Mouse (Mus musculus): Measurements from ENCODE around the gene Tmc4. TPM values are rescaled to one million over a fixed set of nuclear protein-coding genes. Genes with fewer than 3 reads are reported as not detected.

The Tmc4 gene
- polyA plus RNA-seq, 1 experiment = 12.1 TPM

DNA sequence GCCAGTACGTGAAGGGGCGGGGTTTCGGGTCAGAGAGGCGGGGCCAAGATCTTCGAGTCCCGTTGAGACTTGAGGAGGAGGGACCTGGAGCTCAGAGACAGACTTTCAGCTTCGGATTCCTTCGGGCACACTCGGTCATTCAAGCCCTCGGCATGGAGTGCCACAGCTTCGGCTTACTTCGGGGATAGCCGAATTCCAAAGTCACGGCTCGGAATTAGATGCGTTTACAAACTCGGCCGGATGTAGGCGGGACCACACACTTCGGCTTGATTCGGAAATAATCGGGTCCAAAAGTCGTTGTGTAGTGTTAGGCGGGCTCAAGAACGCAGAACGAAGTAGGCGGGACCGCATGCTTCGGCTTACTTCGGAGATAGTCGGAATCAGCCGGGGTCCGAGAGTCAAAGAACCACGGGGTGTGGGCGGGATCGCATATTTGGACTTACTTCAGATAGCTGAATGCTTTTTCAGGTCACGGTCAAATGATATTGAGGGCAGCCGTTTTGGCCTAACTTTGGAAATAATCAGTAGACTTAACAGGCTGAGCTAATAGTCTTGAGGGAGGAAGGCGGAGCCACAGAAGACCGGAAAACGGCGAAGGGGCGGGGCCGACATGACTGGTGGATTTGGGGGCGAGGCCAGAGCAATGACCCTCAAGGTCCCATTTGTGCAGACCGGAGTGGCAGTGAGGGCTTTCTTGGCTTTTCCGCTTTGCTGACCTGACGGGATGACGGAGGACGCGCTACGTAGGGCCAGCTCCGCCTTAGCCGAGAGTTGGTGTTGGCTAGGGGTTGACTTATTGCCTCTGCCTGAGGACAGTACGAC is 15.8 kb upstream of the Tmc4 start, which contains the start of gene Mboat7:
TSS of gene Mboat7 (minus strand) at position 537 of the 822 bp plus-strand sequence.
- peak; percentile 98 to 99 for DNase-seq (ENCODE audit: extremely low spot score in 1 of 2, low spot score in 1 of 2)

DNA sequence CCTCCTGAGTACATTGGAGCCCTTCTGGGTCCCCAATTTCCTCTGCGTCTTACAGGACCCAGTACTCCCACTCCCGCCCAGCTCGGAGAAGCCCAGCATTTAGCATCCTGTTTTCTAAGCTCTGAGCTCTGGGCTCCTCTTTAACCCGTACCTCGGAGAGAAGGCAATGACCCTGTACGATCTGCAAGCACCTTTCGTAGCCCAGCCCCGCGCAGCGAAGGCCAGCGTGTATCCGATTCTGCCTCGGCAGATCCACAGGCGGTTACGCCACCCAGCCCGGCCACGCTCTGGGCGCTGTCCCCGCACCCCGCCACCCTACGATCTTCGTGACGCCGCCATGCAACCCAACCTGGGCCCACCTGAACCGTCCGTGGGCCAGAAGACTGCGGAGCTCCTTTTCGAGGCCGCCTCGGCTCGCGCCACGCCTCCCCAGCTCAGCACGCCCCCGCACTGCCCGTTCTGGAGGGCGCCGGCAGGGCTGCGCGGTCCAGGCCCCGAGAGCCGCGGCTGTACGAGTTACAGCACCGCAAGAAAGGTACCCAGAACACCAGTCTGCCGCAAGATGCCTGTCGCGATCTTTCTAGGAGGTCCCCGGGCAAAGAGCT is 15.1 kb upstream of the Tmc4 start, which contains the start of gene Tsen34:
TSS of gene Tsen34 (plus strand) at position 482 of the 605 bp plus-strand sequence.
- no peak for DNase-seq (ENCODE audit: extremely low spot score in 1 of 2, low spot score in 1 of 2)

DNA sequence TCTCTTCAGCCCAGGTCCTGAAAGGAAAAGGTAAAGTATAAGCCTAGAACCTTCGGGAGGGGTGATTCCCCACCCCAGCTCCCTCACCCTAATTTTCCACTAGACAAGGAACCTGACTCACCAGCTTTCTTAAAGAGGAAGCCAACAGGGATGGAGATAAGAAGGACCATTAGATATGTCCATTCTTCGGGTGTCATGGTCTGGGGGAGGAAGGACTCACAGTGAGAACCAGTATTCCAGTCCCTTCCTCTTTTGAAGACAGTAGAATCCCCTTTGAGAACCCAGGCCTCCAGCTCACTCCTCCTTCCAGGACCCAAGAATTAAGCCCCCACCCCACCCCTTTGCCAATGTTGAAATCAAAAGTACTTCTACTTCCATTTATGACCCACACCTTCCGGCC is 14.6 kb upstream of the Tmc4 start:
- DNase-seq (ENCODE audit: extremely low spot score in 1 of 2, low spot score in 1 of 2) = no peak

DNA sequence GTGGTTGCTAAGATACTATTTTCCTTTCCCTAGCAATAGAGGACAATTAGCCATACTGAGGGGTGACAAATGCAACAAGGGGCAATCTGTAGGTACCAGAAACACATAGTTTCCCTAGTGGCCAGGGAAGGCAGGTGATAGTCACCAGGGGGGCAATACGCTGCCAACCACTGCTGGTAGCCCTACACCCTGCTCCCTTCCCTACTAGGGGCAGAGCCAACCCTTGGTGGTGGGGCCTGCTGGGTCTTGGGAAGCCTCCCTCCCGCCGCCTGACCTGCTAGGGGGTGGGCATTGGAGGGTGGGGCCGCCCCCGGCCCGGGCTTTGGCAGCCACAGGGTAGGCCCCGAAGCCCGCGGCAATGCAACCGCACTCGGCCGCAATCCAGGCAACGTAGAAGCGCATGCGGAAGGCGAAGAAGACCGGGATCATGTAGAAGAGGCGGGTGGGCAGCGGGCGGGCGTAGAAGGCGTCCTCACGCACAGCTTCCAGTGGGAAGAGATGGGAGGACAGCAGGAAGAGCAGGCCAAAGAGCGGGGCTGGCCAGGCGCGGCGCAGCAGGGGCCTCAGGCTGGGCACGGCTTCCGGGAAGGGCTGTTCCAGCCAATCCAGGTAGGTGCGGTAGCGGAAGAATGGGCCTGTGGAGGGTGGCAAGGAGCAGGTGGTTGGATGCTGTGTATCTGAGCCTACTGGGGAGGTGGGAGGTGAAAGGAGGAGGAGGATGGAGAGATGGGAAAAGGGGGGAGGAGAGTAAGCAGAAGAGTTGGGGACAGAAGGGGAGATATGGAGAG is 8.2 kb upstream of the Tmc4 start:
- no peak for DNase-seq (ENCODE audit: extremely low spot score in 1 of 2, low spot score in 1 of 2)

DNA sequence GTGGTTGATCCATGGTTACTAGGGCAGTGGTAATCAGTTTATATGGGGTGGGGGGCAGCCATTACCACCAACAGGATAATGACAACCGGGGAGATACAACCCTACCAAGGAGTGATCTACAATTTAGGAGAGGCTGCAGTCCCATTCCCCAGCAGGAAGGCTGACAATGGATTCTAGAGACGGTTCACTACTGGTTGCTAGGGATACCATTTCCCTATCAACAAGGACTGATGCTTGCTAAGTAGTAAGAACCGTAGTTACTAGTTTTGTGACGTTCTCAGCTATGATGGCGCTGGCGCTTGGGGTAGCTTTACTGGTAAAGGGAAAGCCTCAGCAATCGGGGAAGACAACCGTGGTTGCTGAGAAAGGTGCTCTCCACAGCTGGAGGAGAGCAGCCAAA is 7.3 kb upstream of the Tmc4 start:
- DNase-seq (ENCODE audit: extremely low spot score in 1 of 2, low spot score in 1 of 2) = no peak

DNA sequence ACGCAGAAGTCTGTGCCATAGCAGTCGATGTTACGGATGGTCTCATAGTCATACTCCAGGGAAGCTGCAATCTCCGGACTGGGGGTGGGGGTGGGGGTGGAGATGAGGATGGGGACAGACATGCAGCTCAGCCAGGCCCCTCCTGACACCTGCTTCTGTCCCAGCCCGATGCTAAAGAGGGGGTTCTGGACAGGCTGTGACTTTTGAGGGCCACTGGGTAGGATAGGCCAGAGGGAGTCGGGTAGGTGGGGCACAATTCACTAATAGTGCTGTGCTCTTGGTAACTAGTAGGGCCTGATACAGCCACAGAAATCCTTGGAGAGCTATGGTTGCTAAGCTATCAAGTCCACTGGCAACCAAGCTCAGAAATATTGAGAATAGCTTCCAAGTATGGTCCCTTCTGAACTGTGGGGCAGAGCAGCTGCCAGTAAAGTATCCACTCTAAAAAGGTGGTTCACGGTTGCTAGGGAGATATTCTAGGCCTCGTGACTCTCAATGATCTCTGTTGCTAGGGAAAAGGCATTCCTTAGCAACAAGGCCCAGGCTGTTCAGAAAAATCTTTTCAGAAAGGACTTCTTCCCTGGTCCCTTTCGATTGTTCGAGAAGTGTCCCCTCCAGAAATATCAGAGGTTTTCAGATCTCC is 6.7 kb upstream of the Tmc4 start:
- DNase-seq (ENCODE audit: extremely low spot score in 1 of 2, low spot score in 1 of 2) = peak in 1 of 2 experiments; percentile 52

DNA sequence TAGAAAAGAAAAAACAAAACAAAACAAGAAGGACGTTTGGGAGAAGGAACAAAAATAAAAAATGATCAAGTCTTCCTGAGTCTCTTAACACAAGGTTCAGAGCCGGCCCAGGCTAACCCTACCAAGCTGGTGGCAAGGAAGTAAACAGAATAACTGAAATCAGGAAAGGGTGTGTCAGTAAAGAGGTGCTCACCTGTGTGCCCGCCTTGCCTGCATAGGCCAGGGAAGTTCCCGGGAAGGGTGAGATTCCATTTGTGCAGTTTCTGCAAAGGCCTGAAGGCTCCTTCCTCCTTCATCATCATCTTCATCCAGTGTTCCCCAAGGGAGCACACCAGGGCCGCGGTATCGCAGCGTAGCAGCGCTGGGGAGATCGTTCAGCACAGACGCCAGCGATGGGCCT is 982 bp downstream of the Tmc4 start:
- no peak for DNase-seq (ENCODE audit: extremely low spot score in 1 of 2, low spot score in 1 of 2)

DNA sequence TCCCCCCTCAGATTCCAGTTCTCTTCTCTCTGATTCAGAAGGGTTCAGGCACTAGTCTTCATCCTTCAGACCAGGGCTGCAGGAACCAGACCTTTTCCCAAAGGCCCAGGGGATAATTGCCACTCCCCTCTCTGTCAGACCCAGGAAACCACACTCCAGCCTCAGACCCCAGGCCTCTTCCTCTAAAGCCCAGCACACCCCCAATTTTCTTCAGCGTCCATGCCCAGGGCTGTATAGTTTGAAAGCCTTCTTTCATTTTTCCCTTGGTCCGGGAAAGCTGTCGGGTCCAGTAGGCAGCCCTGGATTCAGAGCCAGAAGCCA is 2.2 kb downstream of the Tmc4 start:
- DNase-seq (ENCODE audit: extremely low spot score in 1 of 2, low spot score in 1 of 2) = no peak

DNA sequence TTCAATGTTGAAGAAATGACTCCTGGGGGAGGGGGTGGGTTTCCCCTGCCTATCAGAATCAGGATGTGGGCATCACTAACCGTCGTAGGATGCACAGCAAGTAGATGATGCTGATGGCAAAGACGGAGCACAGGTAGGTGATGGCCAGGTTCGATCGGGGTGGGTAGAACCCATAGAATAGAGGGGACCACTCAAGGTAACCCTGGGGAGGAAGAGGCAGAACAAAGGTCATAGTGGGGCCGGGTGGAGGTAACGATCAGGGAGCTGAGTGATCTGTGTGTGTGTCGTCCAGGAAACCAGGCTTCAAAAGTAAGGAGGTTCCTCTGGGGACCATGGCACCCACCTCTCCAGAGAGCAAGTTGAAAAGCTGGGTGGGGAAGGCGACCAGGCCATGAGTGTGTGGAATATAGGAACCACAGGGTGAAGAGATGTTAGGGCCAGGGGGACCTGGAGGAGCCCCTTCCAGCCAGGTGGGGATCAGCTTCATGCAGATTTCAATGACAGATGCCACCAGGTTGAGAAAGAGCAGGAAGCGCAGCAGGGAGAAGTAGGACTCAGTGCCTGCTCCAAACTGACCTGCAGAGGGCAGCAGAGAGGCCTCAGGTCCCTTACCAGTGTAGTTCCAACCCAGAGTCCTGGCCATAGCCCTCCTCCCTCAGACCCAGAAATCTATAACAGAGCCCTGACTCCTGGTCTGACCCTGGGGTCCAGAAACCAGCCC is 2.7 kb downstream of the Tmc4 start:
- peak; percentile 63 to 92 for DNase-seq (ENCODE audit: extremely low spot score in 1 of 2, low spot score in 1 of 2)

DNA sequence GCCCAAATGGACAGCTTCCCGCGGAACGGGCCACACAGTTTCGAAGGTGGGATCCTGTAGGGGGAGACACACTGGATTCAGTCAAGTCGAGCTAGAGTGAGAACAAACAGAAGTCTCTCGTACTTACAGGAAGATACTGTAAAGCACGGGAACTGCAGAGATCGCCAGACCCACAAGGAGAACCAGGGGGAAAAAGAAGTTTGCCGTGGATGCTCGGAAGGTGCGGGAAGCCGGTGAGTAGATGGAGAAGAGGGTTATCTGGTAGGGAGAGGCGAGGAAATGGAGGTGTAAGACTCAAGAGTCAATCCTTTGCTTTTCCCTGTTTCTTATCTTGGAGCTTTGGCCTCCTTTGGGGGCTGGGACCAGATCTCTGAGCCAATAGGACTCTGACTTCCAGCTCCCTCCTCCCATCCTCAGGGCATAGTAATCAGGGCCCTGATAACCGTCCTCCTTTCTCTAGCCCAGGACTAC is 10.4 kb downstream of the Tmc4 start:
- DNase-seq (ENCODE audit: extremely low spot score in 1 of 2, low spot score in 1 of 2) = no peak

DNA sequence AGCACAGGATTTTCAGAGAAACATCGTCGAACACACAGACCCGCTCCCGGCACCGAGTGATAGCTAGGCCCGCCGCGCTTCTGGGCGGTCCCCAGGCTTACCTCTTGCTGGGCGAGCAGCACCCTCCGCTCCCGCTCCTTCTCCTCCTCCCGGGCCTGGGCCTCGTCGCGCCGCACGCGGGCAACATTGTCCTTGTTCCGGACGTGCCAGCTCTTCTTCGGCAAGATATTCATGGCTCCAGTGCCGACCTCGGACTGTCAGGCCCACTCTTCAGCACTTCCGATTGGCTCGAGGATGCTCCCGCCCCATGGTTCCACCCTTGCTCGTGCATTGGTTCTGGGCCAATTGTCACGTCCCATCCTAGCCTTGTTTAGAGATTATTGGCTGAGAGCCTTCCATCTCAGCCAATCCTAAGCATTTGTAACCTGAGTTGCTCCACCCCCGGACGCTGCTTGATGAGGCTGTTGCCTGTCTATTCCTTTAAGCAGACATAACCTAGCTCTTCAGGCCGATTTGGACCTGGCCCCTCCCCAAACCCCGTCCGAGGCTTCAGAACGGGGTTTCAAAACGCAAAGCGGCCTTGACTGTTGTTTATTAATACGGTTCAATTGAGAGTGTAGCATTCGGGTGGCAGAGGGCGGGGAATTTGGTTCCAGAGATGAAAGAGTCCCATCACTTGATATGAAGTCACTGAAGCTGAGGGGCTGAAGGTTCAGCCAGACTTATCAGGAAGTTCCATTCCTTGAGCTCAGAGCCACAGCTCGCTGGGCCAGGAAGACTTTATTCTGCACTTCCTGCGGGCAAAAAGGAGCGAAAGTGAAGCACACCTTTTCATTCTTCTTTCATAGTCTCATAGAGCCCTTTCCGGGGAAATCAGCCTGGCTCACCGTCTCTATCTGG is 11.9 kb downstream of the Tmc4 start, which contains the start of gene Leng1:
TSS of gene Leng1 (minus strand) at position 626 of the 900 bp plus-strand sequence.
- DNase-seq (ENCODE audit: extremely low spot score in 1 of 2, low spot score in 1 of 2) = peak; percentile 97 to 98

DNA sequence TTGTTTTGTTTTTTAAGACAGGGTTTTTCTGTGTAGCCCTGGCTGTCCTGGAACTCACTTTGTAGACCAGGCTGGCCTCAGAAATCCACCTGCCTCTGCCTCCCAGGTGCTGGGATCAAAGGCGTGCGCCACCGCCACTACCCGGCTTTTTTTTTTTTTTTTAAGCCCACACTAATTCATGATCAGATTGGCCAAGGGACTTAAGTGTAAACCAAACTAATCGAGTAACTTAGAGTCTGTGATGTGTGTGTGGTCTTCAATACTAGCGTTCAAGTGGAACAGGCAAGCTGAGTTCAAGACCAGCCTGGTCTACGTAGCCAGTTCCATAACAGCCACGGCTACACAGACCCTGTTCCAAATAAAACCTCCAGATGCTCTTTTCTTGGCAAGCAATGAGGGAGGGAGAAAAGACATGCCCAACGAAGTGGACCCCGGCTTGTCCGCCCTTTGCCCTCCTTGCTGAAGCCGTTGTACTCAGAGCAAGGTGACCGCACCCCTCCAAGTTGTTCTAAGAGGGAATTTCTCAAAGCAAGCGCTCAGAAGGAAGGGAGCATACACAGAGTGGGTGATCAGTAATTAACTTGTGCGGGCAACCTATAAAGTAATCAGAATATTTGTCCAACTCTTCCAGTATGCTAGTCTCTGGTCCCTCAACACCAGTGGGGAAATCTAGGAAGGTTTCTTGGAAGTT is 12.7 kb downstream of the Tmc4 start:
- DNase-seq (ENCODE audit: extremely low spot score in 1 of 2, low spot score in 1 of 2) = no peak

DNA sequence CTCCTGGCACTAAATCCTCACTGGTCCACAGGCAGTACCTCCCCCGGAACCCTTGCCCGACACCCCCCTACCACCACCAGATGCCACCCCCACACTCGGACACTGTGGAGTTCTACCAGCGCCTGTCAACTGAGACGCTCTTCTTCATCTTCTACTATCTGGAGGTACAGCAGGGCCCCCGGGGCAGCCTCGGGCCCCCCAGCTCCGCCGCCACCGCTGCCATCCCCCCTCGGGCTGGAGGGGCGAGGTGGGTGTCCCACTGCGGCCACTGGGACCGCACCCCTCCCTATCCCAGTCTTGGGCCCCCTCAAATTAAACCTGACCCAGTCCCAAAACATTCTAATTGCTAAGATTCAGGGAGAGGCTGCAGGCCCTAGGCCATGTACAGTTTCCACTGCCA is 18.8 kb downstream of the Tmc4 start:
- DNase-seq (ENCODE audit: extremely low spot score in 1 of 2, low spot score in 1 of 2) = no peak

DNA sequence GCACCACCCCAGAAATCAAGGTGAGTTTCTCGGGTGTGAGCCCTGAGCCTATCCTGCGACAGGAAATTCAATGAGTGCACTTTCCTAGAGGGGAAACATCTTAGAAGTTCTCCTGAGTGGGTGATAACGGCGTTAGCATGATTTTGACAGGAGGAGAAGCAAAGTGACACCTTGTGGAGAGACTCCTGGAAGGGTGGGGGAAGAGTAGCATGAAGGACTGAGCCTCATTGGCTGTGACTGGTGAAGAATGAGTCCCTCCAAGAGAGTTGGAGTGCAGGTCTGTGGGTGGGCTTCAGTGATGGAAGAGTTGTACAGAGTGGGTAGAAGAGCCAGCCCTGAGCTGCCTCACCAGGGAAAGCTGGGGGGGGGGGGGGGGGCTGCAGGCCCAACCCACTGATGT is 20.4 kb downstream of the Tmc4 start:
- DNase-seq (ENCODE audit: extremely low spot score in 1 of 2, low spot score in 1 of 2) = peak in 1 of 2 experiments; percentile 29

DNA sequence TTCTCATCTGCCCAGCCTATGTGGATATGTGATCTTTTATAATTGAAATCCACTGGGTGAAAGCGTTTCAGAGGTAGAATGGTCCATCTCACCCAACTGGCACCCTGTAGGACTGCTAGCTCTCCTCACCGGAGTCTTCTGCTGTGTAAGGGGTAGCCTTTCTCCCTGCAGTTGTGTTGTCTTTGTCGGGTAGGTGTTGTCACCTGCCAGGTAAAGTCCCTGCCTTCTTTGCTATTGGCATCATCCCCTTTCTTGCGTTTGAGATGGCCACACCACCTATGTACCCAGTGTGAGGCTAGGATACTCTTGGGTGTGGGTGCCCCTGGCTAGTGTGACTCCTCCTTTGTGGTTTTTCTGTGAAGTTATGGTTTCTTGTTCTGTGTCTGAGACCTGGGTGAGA is 30.7 kb downstream of the Tmc4 start:
- DNase-seq (ENCODE audit: extremely low spot score in 1 of 2, low spot score in 1 of 2) = no peak

DNA sequence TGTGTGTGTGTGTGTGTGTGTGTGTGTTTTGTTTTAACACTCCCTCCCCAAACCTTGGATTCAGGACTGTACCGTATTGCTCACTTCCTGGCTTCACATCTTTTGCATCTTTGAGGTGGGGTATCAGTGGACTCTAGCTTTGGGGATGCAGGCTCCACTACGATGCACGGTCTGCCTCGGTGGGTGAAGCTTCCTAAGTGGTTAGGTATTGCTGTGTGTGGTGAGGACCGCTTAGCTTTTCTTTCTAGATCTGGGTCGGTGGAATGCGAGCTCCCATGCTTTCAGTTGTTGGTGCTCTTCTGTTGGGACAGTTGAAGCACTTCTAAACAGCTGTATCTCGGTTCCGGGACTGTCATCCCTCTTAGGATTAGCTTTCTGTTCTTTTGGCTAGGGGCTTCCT is 31.2 kb downstream of the Tmc4 start:
- no peak for DNase-seq (ENCODE audit: extremely low spot score in 1 of 2, low spot score in 1 of 2)

DNA sequence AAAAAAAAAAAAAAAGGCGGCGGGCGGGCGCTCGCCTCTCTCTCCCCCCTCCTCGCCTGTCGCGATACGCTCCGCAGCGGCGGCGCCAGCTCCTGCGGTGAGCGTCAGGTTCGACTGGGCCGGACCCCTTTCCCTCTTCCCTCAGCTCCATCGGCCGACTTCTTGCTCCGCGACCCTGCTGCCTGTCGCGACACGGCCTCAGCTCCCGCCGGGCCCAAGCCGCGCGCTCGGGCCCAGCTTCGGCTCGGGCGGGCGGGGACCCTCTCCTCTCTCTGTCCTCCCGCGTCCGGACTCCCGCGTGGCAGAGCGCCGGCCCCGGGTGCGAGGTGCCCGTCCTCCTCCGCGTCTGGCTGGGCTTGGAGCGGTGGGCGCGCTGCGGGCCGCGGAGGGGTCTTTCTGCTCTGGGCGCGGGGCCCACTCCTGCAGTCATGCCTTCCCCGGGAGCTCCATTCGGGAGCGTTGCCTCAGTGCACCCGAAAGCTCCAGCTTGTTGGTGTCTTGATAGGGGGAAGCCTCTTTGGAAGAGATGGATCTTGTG is 31.8 kb downstream of the Tmc4 start:
- peak in 1 of 2 experiments; percentile 16 for DNase-seq (ENCODE audit: extremely low spot score in 1 of 2, low spot score in 1 of 2)

All from frontal cortex, adult 2 months (tissue).